Mouse (Mus musculus) cerebellum, postnatal 36 days (tissue): ENCODE data around the gene Adgre1.
A peak's percentile ranks its signal among the peaks of the same experiment; 100 is the strongest.

Experiments used
- DNase-seq, 2 experiments: peaks; one replicate each; pipeline ENCODE4 v3.0.0; 2021 to 2022; ENCODE audit warnings: mixed read lengths in 2 of 2

The Adgre1 gene

DNA sequence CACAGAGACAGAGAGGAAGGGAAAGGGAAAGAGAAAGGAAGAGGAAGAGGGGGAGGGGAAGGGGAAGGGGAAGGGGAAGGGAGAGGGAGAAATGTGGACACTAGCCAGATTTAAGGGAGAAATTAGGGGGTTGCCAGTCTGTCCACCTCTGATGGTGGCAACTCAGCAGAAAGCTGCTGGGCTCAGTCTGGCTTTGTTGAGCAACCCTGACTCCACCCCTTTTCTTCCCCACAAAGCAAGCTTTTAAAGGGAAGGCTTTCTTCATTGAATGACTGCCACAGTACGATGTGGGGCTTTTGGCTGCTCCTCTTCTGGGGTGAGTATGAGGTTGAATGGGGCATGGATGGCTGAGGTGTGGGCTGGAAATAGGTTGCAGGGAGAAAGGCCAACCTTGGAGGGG is at the start of gene Adgre1:
Adgre1 (plus strand) TSS at position 251 of the 400 bp plus-strand sequence.
- DNase-seq = no peak

DNA sequence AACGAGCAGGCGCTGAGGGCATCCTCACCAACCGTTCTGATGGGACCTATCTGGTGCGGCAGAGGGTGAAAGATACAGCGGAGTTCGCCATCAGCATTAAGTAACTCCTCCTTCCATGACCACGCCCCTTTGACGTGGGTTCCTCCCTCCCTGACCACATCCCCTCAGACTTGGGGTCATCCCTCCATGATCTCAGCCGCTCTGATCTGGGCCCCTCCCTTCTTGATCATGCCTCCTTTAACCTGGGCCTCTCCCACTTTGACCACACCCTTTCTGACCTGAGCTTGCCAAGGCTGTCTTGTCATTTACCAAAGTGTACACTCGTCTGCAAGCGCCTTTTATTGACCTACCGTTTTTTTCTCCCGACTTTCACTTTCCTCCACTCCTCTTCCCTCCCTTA is 46.7 kb upstream of the Adgre1 start:
- DNase-seq = no peak

DNA sequence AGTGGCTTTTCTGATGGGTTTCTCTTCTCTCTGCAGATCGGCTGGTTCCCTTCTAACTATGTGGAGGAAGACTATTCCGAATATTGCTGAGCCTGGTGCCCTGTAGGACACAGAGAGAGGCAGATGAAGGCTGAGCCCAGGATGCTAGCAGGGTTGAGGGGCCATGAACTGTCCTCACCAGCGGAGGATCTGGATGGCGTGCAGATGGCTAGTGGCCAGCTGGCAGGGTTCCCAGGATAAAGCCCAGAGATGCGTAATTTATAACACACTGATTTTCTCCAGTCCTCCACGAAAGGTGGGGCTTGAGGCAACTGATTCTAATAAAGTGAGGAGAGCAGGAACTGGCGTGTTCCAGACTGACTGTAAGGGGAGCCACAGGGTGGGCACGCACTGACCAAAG is 30.9 kb upstream of the Adgre1 start:
- peak; percentile 12 to 18 for DNase-seq

DNA sequence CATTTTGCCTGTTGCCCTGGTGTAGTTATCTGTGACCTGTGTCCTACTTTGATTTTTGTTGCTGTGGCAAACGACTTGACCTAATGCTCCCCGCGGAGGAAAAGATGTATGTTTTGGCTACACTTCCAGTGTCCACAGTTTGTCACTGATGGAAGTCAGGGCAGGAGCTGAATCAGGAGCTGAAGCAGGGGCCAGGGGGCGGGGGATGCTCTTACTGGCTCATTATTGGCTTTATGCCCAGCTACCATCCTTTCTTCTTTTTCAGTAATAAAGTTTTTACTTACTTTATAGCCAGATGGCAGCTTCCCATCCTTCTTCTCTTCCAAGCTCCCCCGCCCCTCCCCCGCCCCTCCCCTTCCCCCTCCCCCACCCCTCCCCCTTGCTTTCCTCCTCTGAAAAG is 29.5 kb upstream of the Adgre1 start:
- no peak for DNase-seq

DNA sequence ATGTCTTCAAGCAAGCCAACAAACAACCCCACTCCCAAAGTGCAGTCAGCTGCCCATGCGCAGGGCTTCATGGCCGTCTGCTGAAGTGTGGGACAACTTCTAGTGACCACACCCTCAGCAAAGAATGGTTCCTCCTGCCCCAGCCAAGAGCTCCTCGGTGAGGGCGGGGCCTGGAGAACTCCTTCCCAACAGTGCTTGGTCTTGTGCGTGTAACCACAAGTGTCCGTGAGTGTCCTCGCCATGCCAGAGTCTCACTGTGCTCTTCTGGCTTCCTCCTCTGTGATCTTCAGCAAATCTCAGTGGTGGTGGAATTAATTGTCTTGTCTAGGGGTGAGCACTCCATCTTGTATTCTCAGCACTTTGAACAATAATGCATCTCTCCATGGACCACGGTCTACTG is 27.5 kb upstream of the Adgre1 start:
- no peak for DNase-seq

DNA sequence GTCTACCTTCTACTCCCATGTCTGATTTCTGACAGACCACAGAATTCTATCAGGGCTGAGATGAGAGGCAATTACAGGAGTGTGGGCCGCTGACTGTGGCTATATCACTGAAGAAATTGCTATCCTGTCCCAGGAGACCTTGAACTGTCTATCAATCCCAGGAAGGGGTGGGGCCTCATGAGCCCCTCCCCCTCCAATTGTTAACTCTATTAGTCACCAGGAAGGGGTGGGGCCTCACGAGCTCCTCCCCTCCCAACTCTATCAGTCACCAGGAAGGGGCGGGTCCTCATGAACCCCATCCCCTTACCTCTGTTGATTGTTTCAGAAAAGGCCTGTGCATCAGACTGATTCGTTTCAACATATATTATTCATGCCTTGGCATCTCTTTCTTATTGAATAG is 26.2 kb upstream of the Adgre1 start:
- DNase-seq = no peak

DNA sequence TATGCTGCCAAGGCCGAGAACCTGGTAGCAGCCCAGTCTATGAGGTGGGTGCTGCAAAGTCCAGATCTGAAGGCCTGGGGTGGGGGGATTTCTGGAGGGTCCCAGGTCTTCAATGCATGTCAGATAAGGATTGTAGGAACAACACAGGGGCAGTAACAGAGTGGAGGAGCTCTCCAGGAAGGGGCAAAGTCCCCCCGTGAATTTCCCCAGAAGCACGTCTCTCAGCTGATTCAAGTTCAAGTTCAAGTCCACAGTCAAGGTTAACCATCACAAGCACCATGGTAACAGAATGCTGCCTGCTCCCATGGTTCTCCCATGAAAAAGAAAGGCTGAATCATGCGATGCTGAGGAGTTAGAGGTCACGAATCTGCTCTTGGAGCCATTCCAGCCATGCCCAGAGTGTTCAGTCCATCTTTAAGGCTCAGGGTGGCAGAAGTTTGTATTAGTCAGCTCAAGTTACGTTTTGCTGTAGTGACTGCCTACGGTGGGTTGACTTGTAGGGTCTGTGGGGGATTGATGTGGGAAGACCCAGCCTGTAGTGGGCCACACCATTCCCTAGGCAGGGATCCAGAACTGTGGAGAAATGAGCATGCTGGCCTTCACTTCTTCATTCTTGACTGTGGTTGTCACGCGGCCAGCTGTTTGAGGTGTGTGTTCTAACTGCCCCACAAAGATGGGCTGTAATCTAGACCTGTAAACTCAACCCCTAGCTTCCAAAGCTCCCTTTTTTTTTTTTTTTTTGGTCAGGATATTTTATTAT is 24.3 kb upstream of the Adgre1 start:
- no peak for DNase-seq

DNA sequence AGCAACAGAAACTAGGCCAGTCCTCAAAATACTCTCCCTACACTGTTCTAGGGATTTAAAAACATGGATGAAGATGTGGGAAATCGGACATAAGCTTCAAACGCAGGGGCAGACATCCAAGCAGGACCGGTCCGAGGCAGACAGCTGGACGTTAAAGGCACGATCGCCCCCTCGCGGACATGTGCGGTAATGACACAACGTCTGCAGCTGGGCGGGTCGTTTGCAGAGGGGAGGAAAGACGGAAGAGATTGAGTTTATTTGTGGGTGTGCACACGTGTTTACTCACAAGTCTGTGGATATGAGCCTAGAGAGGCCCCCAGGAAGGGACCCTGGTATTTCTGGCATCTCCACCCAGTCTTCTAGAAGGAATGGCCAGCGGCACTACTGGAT is 23.7 kb upstream of the Adgre1 start:
- peak; percentile 82 for DNase-seq

DNA sequence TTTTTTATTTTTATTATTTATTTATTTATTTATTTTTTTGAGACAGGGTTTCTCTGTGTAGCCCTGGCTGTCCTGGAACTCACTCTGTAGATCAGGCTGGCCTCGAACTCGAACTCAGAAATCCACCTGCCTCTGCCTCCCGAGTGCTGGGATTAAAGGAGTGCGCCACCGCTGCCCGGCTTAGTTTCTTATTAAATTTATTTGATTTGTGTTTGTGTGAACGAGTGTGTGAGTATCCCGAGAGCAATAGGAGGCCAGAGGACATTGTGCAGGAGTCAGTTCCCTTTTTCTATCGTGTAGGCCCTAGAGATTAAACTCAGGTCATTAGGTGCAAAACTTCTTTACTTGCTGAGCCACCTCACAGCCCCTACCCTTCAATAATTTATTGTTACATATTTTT is 23.3 kb upstream of the Adgre1 start:
- peak in 1 of 2 experiments; percentile 6 for DNase-seq

DNA sequence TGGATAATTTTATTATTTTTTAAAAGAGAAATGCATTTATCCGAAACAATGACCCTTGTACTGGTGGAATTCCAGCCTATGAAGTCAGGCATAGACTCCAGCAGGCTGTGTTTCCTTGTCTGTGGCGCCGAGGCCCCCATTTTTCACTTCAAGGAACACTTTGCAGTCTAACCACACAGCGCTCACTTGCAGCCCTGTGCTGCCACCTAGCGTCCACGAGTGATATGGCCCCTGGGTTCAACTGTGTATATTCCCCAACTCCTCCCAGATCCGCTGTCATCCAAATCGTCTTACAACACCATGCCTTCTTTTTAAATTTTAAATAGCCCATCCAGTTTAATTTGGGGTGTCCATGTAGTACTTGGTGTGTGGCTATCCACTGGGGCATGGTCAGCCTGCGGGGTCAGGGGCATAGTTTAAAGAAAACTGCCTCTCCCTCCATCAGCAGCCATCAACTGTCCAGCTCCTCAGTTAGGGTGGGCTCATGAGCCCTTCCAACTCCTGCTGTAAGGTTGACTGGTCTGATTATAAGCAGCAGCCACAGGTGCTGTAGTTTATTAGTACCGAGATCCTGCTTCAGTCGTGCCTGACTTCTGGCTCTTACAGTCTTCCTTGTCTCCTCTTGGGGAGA is 22.7 kb upstream of the Adgre1 start:
- DNase-seq = peak; percentile 86 to 89

DNA sequence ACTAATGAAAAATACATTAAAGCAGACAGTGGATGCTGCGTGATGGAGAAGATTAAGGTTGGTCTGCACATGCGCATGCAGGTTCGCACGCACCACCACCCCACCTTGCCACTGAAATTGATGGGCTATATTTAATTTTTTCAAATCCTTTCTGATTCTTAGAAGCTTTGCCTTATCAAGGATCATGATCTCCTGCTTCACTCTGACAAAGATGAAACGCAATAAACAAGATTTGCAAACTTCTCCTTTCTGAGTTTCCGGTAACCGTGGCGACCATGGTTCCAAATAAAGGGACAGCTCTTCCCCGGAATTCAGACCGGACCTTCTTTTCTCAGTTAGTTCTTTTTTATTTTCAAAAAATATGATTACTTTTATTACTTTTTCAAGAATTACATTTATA is 20.5 kb upstream of the Adgre1 start:
- no peak for DNase-seq

DNA sequence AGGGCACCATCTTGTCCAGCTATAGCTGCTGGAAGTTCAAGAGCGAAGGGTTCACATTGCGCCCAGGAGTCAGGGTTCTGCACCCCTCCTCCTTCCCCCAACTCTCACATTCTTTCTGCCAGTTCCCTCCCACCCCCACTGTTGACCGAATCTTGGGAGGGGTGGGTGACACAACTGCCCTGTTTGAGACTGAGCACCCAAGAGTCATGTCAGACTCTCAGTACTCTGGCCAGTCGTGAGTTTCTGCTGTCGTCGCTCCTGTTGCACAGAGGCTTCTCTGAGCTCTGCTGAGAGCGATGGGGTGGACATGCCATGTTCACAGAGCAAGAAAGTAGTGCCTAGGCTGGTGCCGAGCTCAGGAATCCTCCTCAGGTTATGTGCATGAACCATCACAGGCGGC is 19.2 kb upstream of the Adgre1 start:
- no peak for DNase-seq

DNA sequence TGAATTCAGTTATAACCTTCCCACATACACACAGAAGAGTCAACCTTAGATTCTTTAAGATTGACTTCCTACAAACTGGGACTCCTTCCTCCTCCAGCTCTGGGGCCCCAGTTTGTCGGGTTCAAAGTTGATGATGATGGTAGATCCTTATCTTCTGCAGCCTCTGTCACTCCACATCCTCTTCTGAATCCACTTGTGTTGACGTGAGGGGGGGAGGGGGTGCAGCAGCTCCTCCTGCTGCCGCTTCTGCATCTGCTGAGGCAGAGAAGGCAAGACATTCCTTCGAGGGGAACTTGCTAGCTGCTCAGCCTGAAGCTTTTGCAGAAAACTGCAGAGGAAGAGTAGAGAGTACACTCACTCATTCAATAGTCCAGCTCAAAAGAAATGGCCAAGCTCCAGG is 16.9 kb upstream of the Adgre1 start:
- DNase-seq = no peak

DNA sequence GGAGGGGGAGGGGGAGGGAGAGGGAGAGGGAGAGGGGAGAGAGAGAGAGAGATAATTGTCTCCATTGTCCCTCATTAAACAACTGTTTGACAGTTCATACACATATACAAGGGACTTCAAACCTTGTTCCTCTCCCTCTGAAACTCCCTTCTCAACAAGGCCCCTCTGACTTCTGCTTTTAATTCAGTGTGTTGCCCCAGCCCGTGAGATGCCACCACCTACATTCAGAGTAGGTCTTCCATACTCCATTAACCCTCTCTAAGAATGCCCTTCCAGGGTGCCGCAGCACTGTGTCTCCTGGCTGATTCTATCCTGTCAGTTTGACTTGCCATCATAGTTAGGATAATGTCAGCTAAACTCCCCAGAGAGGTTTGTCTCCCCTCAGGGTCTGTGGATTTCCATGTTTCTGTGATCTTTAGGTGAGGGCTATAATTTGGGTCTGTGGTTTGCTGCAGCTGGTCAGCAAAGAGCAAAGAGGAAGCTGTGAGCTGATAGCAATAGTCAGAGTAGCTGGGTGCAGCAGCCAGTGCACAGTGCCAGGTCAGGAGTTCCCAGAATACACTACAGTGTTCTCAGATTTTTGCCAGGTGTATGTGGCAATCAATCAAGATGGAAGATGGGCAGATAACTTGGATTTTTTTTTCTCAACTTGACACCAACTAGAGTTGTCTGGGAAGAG is 14.3 kb upstream of the Adgre1 start:
- no peak for DNase-seq

DNA sequence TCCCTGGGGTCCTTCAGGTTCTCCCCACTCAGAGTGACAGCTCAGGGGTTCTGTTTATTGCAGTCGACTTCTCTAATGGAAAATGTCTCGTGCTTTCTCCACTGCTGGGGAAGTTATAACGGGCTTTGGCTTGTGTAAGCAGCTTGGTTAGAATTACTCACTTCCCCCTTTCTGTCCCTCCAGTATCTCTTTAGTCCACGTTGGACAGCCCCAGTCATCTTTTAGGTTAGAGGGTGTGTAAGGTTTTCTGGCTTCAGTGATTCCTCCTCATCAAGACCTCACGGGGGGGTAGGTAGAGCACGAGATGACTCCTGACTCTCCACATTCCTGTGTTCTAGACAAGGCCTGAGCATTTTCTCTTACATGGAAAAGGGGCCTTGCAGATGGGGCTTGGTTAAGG is 11.5 kb upstream of the Adgre1 start:
- no peak for DNase-seq

DNA sequence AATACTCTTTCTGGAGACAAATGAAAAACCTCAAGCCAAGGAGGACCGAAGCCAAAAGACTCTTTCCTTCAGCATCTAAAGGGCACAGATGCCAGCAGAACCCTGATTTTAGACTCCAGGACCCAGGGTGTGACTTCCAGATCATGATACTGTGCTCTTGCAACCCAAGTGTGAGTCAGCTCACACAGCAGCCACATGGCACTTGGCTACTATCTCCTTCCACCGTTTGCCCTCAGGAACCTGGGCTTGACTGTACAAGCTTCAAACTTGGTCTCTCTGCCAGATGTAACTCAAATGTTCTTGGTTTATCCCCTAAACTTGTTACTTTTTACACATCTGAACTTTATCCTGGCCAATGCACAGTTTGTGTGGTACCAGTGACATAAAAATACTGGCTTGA is 10.7 kb upstream of the Adgre1 start:
- no peak for DNase-seq

DNA sequence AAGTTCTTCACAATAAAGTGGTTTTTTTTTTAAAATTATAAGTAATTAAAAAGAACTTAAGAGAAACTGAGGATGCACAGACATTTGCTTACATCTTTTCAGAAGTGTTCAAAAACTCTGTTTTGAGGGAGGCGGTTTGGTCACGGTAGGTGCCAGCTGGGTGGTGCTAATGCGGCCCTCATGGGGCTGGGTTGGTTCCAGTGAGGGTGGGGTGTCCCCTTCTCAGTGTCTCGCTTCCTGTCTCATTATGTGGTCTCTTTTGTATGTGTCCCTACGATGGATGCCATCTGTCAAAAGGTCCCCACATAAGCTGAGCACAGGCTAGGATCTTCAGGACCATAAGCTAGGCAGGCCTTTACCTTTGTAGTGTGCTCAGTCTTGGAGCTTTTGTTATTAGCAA is 9.4 kb upstream of the Adgre1 start:
- DNase-seq = no peak

DNA sequence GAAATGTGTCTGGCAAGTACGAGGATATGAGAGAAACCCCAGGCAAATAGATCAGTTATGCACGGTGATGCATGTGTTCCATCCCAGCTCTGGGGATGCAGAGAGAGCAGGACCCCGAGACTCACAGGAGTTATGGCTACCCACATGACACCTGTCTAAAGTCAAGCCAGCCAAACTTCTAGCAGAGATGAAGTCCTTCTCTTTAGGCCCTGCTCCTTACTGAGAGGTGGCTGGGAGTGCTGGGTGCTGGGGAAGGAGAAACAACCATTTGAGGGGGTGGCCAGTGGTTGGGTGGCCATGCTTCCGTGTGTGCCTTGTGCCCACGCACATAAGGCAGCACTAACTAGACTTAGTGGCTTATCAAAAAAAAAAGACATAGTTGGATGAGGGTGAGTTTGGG is 8.3 kb upstream of the Adgre1 start:
- no peak for DNase-seq

DNA sequence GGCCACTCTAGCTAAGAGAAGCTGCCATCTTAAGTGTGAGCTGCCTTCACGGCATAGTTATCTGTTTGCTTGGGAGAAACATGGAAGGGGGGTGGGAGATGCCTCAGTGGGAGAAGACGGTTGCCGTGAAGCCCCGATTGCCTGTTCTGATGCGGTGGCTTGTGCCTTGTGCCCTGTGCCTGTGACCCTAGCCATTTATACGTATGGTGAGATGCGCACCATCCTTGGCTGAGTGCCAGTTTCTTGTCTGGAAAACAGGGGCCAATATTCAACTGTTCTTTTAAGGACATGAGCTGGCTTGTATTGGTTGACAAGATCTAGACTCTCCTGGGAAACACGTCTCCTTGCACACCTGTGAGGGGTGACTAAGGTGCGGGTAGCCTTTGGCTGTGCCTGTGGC is 7.4 kb upstream of the Adgre1 start:
- no peak for DNase-seq

DNA sequence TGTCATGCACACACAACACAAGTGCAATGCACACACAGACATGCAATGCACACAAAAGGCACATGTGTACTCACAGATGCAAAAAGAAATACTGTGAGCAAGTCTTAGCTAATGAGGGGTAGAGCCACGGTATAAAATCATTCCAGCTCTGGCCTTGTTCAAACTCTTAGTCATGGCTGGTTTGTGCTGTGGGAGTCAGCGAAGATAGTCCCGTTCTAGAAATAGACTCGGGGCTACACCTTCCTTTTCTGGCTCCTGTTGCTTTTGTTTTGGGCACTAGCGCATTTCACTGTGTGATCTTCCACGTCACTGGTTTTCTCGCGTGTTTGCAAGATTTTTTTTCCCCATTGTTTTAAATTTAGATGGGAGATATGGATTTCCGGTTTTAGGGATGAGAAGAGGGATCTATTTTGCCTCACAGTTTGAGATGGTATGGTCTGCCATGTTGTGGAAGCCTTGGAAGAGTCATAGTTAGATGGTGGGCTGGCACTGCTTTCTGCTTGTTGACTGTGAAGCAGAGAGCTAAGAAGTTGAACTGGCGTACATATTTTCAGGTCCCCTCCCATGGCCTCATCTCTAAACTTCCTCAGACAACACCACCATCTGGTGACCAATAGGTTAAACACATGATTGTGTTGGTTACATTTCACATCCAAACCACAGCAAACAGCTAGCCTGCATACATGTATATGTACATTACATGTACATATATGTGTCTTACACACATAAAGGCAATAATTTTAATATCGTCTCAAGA is 1.2 kb downstream of the Adgre1 start:
- DNase-seq = no peak
